Mouse (Mus musculus) adrenal gland, postnatal 10 days (tissue): Measurements from ENCODE around the gene Ephx3. TPM values are rescaled to one million over a fixed set of nuclear protein-coding genes. Genes with fewer than 3 reads are reported as not detected.
"Not testable (repeated sequence)": the region's sequence is repeated elsewhere in the genome, so short reads cannot be mapped to it uniquely, and the experiment has no call there.

Source experiments
- DNase-seq: peaks from one replicate; pipeline ENCODE4 v3.0.0; 2021; ENCODE audit warnings: mixed read lengths
- long read RNA-seq, 2 experiments: library from polyadenylated mRNA; stranded (forward); transcript quantifications; one replicate each; pipeline ENCODE4 v2.0.0; 2021
- total RNA-seq, 2 experiments: library from RNA; stranded (reverse); gene quantifications; 2 replicates each; pipeline ENCODE4 v1.2.3; 2021

Ephx3 gene
- total RNA-seq: under 1 TPM in 1 of 2 experiments, not detected in 1; 0.42 TPM
- long read RNA-seq, experiment 1, partial matches to known transcripts: 0 of 1 reads
- long read RNA-seq, experiment 1, other reads (novel, unspliced or antisense): 0 of 1 reads
- long read RNA-seq, experiment 2, partial matches to known transcripts: 0 of 1 reads
- long read RNA-seq, experiment 2, other reads (novel, unspliced or antisense): 0 of 1 reads

DNA sequence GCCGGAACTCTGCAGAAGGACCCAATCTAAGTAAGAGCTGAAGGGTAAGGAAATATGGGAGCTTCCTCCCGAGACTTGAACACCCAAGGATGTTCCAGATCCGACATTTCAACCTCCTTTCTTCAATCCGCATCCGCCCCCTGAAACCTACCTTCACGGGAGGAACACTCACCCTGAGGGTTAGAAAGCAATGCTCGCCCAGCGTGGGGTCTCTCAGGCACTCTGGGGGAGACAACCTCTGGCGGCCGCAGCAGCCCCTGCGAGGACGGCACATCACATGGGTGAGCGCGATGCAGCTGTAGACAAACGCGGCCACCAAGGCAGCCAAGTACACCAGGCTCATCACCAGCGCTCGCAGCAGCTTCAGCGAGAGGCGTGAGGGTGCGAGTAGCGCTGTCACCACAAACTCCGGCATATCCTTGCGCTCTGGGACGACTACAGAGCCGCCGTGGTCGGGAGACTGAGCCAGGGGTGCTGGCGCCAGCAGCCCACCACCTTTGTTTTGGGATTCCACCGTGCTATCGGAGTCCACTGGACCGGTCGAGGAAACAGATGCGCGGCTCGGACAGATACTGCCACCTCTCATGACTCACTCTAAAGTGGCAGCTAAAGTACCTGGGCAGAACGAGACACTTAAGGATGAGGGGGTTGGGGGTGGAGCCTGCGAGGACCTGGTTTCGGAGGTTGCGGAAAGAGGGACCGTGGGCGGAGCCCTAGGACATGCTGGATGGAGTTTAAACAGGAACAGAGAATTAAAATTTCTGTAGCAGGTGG, at the start of gene Ephx3:
TSS of gene Ephx3 (minus strand) at position 687 of the 774 bp plus-strand sequence.
- no peak for DNase-seq

DNA sequence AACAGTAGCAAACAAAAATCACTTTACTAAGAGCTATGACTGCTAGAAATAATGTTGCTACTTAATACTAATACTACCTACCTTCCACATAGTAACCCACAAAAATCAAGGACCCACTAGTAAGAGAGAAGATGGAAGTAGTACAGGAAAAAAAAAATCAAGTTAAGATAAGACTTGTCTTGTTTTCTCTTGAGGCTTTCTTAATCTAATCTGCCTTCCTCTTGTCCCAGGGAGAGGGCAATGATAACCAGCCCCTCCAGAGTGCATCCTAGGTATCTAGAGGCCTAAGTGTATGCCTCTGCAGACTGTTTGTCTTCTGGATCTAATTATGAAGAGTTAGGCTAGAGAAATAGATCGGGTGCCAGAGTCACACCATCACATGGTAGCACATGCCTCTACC, 49.2 kb upstream of the Ephx3 start:
- no peak for DNase-seq

DNA sequence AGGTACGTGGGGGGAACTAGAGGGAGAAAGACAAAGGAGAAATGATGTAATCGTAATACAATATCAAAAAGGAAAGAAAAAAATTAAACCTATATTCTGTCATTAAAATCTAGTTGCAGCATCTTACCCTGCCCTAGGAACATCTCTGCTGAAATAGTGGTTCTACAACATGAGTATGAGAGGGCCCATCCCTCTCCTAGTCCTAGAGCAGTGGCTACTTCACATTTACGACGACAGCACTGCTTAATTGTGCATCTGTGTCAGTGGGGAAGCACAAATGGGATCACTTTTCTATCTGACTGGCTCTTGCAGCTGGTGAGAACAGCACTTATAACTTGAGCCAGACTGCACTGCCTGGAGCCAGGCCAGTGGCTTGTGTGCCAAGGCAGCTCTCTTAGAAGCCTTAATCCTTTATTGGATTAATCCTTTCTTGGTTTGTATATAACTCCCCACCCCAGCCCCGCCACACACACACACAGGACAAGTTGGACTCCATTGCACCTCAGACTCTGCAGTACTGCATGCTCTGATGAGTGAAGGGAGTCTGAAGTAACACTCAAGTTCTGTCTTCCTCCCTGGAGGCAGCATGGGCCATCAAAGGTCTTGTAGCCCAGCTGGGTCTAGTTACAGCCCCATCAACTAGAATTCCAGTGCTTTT, 46.3 kb upstream of the Ephx3 start:
- DNase-seq: peak; percentile 67

DNA sequence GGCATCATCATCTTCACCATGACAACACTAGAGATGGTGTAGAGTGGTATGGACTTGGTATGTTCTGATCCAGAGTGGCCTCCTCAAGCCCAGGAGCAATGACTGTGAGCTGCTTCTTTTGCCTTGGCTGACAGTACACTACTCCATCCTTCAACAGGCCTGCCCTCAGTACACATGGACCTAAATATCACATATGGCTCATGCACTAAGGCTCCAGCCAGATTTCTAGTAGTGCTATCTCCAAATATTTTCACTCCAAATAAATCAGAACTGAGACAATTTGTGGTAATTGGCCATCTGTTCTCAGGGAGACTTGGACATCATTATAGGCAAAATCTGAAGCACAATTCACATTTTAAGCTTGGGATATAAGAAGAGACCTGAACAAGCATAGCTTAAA, 43.8 kb upstream of the Ephx3 start:
- DNase-seq: no peak

DNA sequence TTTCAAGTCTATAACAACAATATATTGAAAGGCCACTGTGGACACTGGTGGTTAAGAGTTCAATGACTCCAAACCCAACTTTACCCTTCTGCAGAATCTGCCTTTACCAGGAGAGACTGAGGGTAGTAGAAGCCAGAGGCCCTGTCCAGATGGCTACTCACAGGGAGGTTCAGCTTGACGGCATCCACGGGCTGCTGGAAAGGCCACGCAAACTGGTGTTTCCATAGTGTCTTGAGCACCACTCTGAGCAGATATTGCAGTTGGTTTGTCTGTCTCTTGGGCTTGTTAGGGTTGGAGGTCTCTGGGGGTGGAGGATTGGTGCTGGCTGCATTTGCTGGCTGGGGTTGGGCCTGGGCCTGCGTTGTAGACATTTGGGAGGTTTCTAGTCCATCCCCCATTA, 39.9 kb upstream of the Ephx3 start:
- DNase-seq: no peak

DNA sequence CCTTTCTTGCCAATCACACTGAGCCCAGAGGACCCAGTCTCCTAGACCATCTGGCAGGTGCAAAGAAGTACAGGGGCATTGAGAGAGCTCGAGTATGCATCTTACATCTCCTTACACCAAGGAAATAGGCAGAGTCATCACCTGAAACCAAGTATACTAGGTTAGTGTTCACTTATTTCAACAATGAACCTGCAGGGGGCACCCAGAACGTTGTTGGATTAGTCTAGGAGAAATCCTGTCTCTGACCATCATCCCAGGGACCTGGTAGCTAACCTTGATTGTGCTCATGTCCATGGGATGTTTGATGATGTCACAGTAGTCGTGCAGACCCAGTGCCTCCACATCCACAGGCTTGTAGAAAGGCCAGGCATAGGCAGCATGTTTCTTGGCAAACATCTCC, 31.5 kb upstream of the Ephx3 start:
- DNase-seq: no peak

DNA sequence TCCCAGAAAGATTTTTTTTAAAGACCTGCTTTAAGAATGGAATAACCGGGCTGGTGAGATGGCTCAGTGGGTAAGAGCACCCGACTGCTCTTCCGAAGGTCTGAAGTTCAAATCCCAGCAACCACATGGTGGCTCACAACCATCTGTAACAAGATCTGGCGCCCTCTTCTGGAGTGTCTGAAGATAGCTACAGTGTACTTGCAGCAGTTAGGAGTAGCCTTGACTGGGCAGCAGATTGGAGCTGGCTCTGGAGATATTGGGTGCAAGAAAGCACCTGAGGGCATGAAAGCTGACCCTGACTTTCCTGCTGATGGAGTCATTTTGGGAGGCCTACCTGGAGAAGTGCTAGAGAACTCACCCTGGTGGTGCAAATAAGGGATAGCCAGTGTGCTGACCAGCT, 26.2 kb upstream of the Ephx3 start:
- DNase-seq: not testable (repeated sequence)

DNA sequence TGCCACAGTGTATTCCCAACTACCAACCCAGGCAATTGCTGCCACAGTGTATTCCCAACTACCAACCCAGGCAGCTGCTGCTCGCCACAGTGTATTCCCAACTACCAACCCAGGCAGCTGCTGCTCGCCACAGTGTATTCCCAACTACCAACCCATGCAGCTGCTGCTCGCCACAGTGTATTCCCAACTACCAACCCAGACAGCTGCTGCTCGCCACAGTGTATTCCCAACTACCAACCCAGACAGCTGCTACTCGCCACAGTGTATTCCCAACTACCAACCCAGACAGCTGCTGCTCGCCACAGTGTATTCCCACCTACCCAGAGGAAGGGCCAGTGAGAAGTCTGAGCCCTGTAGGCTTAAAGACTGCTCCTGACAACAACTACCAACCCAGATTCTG, 22.2 kb upstream of the Ephx3 start:
- not testable (repeated sequence) for DNase-seq

DNA sequence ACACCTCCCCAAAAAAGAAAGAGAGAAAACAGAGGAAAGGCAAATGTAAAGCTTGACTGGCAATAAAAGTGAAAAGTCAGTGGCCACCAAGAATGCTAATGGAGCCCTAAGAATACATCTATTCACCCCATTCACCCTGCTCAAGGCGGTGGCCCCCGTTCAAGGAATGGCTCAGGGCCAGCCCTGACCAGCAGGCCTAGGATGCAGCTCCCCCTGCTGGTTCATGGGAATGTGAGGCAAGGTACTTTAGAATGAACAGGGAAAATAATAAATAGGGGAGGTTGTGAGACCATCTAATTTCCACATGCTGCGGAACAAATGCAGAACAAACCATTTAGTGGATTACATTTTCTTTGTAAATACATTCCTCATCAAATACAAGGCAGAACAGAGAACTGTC, 20.4 kb upstream of the Ephx3 start:
- DNase-seq: peak; percentile 79

DNA sequence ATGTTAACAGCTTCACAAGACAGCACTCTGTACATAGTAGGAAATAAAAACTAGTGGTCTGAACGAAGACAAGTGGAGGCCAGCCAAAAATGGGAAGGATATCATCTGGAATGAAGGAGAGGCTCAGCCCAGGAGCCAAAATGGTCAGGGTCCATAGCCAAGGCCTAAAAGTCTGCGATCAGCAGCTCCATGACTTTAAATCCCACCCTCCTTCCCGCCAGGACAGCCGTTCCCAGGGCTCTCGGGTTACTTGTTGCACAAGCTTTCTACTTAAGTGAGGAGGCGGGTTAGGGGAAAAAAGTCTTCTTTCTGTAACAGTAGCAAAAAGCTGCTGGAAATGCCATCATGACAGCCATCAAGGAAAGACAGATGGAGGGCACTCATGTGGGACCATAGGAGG, 19.8 kb upstream of the Ephx3 start:
- peak; percentile 36 for DNase-seq

DNA sequence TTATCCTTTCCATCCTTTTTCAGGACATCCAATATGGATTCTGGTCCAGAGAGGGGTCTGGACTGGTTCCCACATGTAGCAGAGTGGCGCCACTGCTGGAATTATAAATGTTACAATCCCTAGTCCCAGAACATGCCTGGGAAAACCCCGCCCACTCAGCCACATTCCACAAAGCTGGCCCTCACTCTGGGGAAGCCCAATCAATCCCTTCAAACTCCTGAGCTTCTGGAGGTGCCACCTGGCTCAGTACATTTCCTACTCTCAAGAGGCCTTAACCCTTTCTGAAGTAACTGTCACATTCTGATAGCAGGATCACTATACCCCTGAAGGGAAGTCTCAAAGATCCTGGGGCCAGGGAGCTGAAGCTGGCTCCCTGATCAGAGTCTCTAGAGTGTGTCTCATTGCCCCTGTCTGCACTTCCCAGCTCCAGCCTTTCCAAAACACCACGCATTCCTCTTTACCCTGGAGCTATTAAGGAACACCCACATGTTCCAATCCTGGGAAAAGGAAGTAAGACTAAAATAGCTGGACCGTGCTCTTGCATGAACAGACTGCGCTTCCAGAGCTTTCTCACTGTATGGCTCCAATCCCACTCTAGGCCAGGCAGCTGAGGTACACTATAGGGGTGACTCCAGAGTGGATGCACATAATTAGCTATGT, 18.4 kb upstream of the Ephx3 start:
- peak; percentile 42 for DNase-seq

DNA sequence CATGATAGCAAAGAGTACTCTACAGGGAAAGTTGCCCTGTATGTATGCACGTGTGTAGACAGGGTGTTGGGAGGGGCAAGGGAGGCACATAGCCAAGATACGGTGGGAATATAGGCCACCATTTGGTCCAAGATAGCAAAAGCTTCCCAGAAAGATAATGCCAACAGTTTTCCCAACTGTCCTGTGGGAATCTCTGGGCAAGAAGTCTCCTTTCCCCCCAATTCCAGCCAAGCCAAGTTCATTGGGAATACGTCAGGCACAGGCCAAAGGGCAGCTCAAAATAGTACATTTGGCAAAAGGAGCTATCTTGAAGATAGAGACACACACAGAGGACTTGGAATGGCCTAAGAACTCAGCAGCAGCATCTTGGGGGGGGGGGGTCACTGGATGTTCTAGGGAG, 16.0 kb upstream of the Ephx3 start:
- peak; percentile 49 for DNase-seq

DNA sequence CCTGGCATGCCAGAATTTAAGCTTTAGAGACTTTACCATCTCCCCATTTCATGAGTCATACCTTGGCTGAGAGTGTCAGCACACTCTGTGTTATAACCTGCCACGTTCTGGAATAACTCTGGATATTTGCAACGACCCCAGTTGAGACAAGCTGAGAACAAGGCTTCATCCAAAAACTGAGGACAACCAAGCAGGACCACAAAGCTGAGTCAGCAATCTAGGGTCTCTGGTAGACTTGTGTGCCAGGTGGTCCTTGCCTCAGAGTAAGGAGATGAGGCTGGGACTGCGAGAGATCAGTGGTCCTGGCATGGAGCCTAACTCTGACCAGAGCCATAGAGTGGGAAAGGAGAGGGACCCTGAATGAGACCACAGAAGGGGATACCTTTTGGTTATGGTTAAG, 13.6 kb upstream of the Ephx3 start:
- DNase-seq: no peak

DNA sequence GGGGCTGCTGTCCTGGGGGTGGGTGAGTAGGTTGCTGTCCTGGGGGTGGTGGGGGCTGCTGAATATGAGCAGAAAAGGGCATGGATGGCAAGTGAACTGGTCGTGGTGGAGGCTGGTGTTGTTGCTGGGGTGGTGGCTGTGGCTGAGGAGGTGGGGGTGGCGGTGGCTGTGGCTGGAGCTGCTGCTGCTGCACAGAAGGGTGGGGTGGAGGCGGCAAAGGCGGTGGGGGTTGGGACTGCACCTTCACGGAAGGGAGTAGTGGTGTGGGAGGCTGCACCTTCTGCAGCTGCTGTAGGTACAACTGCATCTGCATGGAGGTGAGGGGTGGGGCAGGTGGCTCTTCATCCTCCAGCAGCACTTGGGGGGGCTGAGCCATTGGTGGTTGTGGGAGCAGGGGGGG, 11.7 kb upstream of the Ephx3 start:
- DNase-seq: no peak

DNA sequence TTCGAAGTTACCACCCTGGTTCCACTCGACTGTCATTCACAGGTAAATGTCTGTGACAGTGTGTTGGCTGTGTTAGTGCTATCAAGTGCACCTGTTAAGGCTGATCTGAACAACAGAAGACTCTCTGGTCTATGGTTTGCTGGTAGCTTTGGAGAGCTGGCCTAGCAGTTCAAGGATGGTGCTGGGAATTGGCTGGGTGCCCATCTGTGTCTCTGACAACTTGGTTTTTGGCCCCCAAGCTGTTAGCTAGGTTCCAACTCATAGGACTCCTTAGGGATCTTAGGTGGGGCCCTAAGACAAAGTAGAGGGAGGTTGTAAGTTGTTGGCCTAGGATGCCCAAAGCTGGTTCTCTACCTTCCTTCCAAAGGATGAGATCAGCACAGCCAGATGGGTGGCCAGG, 10.4 kb upstream of the Ephx3 start:
- DNase-seq: peak; percentile 60

DNA sequence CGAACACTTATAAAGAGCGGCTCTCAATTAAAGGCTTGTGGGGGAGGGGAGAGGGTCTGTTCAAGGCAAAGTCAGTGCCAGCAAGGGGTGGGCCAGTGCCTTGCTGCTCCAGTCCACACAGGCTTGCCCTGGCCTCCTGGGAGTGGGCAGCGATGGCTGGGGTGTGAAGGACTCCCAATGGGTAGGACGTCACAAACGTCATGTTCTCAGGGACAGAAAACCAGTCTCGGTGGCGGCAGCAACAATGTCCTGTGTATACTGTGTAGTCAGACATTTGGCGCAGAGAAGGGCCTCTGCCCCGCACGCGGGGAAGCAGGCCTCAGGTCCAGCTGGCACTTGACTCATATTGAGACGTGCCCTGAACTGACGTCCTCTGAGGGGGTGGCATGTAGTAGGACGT, 7.8 kb upstream of the Ephx3 start:
- peak; percentile 22 for DNase-seq

DNA sequence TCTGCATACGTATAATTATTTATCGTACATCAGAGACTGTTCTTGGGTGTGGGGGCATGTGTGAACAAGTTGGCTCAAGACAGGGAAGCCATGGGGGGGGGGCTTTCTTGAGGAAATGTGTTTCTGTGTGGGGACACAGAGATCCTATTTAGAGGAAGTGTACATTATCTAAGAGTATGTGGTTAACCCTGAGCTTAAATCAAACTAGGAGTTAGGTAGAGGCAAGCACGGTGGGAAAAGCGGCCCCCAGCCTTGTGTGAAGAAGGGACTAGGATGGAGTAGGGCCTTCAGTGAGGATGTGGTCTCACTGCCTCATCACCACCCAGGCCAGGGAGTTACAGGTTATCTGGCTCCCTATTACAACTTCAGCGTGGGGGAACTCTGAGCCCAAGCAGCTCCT, 6.4 kb upstream of the Ephx3 start:
- no peak for DNase-seq

DNA sequence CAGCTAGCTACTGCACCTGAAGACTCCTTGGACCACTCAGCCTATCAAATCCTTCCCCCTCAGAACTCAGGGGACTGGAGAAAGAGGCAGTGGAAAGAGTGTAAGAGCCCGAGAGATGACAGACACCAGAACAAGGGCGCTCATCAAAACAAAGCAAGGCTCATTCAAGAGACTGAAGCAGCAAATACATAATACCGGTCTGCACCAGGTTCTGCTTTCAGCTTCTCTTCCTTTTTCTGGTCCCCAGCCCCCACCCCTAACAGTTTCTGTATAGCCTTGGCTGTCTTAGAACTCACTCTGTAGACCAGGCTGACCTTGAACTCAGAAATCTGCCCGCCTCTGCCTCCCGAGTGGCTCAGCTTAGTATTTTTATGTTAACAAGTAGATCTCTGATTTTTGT, 3.7 kb upstream of the Ephx3 start:
- no peak for DNase-seq

DNA sequence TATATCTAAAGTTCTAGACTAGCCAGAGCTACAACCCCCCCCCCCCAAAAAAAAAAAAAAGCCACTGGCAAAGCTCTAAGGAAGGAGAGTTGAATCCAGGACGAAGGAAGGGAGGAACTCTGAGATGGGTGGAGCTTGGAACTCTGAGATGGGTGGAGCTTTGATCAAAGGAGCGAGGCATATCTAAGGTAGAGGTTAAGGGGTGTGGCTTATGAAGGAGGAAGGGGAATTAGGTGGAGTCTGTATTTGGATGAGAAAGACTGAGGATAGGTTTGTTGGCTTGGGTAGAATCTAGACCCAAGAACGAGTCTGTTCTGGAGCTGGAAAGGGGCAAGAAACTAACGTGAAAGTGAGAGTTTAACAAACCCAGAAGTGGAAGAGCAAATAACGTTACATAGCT, 501 bp upstream of the Ephx3 start:
- DNase-seq: peak; percentile 36

DNA sequence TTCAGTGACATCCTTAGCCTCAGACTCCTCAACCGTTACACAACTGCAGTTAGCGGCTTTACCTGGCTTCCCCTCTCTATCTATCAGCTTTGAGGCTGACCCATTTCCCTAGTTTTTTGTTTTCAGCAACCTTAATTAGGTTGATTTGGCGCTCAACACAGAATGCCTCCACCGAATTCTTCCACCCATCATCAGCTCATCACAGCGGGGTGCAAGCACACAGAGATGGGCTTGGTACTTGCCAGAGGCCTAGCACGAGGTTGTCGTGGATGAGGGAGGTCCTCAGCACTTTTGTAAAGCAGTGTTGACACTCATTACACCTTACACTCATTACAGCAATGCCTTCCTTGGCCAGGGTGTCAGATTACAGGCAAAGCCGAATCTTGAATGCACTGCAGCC, 6.3 kb downstream of the Ephx3 start:
- no peak for DNase-seq

DNA sequence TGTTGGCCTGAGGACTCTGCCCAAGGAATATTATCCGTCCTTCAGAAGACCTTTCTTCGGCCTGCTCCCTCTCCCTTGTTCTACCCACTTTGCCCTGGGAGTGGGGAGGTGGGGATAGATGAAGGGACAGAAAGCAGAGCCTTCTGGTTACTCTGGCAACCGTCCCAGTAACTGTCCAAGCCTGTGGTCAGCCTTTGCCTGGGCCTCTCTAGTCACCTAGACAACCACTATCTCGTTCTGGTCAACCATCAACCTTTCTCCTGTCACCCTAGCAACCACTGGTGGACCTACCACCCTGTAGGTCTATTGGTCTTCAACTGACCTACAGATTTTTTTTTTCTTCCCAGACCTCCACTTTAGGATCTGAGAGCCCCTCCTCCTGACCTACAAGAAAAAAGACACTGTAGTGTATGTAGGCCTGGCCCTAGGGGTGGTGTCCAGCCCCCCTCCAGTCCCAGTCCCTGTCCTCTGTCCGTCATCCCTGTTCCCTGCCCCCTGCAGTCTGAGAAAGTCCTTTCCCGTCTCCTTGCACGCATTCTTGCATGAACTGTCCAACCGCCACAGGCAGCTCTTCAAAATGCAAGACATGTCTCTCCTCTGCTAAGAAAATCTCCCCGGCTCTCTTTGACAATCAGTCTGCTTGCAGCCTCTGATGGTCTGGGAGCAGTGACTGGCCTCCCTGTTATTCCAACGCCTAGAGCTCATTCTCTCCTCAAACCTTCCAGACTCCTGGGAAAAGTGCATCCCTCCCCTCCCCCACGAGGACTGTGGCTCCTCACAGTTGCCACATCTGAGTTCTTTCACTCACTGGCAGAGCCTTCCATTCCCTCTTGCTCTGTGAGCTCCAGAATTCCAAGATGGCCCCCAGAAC, 9.5 kb downstream of the Ephx3 start:
- no peak for DNase-seq

DNA sequence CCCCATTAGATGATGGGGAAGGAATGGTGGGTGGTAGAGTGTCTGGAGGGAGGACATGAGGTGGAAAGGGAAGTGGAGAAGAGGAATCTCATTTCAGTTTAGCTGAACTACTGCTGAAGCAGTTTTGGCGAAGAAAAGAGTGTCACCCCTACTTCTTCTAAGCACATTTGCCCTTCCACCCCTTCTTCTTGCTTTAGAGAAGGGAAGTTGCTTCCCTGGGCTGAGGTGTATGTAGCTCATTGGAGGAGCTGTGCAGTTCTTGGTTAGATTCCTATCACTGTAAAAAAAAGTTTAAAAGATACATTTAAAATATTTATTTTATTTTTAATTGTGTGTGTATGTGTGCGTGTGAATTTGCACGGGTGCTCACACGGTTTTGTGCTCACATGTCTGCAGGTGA, 12.4 kb downstream of the Ephx3 start:
- DNase-seq: no peak
